Mouse (Mus musculus) bone marrow macrophage, adult 2 months (primary cell): Measurements from ENCODE around the gene Itgav.

ENCODE experiments used
- CTCF ChIP-seq: IDR thresholded peaks from 2 replicates; pipeline ENCODE4 v1.5.1; 2012; ENCODE audit warnings: low read depth, mild to moderate bottlenecking, low read length, moderate library complexity
- POLR2A ChIP-seq: IDR thresholded peaks from 2 replicates; pipeline ENCODE4 v1.6.1; 2012; ENCODE audit warnings: mild to moderate bottlenecking, low read depth, low read length, borderline replicate concordance

- TF ChIP-seq CTCF (no peak), POLR2A (no peak)
Observed at GRCm38 (mm10) chr2:83699324-83699723, 24.9 kb upstream of the Itgav start.
